Mouse (Mus musculus): ENCODE results near the gene Csf3.

Gene Csf3

GRCm38 (mm10) chr11:98725926-98726506, 25.0 kb downstream of the Csf3 start:
- CTCF ChIA-PET: no interaction called here

GRCm38 (mm10) chr11:98729119-98729588, 28.1 kb downstream of the Csf3 start, which contains the start of gene Med24:
Gene Med24 (minus strand): TSS chr11:98729435.
- CTCF ChIA-PET: interaction anchor here (1.2 kb wide), 1 partner anchor 15 kb away, joined by 4 read pairs; no protein-coding TSS in a partner anchor

DNA sequence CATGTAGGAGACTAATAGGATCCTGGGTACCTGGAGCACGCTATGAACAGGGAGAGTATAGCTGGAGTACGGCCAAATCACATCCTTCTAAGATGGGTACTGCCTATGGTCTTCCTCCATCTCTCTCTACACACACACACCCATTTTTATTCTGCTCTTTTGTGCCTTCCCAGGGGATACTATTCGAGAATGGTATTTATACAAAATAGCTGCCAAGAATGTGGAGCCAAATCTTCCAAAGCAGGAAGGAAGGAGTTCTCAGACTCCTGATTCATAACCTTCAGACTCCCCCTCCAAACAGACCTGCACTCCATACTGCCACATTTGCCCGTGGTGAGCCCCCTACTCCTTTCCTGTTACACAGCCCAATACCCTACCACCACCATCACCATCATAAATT, 29.7 kb downstream of the Csf3 start:
- CTCF ChIA-PET: interaction anchor here (0.6 to 1.1 kb wide), 3 partner anchors 11 to 328 kb away, joined by 4 read pairs; no protein-coding TSS in a partner anchor

DNA sequence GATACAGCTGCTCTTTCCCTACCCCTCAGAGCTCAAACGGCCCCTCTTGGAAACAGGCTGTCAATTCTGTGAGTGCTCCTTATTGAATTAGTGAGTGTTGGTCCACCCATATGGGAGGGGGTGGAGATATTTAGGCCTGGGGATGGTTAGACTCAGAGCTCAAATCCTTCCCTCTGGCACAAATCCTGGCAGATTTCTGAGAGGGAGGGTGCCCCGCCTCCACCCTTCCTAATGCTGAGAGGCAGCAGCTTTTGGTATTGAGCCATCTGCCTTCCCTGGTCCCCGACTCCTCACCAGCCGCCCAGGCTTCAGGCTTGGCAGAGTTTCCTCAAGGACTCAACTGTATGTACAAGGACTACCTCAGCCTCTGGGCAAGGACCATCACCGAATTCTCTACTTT, 30.1 kb downstream of the Csf3 start:
- CTCF ChIA-PET: interaction anchor here (0.6 to 1.1 kb wide), 3 partner anchors 11 to 329 kb away, joined by 4 read pairs; no protein-coding TSS in a partner anchor

GRCm38 (mm10) chr11:98734020-98734419, 33.0 kb downstream of the Csf3 start:
- CTCF ChIA-PET: no interaction called here

GRCm38 (mm10) chr11:98735111-98735510, 34.0 kb downstream of the Csf3 start:
- CTCF ChIA-PET: interaction anchor here (0.6 kb wide), 2 partner anchors 54 to 103 kb away, joined by 5 to 6 read pairs; no protein-coding TSS in a partner anchor

DNA sequence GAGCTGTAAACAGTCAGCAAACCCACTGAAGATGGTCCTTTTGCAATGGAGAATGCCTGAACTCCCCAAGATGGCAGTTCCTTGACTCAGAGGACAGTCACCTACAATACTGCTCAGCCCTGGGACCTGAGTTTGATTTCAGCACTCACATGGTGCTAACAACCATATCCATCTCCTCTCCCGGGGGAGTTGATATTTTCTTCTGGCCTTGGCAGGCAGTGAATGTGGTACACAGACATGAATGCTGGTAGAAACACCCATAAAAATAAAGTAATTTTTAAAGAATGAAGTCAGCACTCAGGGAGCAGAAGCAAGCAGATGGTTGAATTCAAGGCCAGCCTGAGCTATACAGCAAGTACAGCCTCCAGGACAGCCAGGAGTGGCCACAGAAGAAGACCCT, 35.1 kb downstream of the Csf3 start:
- CTCF ChIA-PET: interaction anchor here (0.5 to 0.6 kb wide), 2 partner anchors 36 to 46 kb away, joined by 3 read pairs; no protein-coding TSS in a partner anchor

- CTCF ChIA-PET: interaction anchor here (0.7 kb wide), 1 partner anchor 9 kb away, joined by 6 read pairs; no protein-coding TSS in a partner anchor
Observed at GRCm38 (mm10) chr11:98737220-98737619, 36.2 kb downstream of the Csf3 start.

- CTCF ChIA-PET: interaction anchor here (0.6 kb wide), 2 partner anchors 21 to 57 kb away, joined by 3 to 4 read pairs; partner anchors contain the start of gene Msl1
Observed at GRCm38 (mm10) chr11:98738428-98738911, 37.4 kb downstream of the Csf3 start.

DNA sequence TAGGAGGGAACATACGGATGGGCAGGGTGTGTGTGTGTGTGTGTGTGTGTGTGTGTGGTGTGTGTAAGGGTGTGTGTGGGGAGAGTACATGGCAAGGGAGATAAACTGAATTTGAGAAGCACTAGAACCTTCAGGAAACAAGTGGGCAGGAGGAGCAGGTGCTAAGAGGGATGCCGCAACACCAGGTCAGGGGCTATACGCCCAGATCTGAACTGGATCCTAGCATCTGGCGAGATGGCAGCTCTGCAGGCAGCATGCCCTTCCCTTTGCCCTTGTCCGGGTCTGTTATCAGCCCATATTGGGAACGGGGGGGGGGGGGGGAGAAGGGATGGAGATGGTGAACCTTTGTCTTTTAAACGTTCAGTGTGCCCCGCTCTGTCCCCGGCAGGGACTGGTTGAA, 37.9 kb downstream of the Csf3 start:
- CTCF ChIA-PET: interaction anchor here (0.6 to 0.7 kb wide), 2 partner anchors 9 to 22 kb away, joined by 3 to 4 read pairs; no protein-coding TSS in a partner anchor

- CTCF ChIA-PET: interaction anchor here (1.5 kb wide), 1 partner anchor 70 kb away, joined by 4 read pairs; no protein-coding TSS in a partner anchor
Observed at GRCm38 (mm10) chr11:98740026-98740392, 38.9 kb downstream of the Csf3 start.

- CTCF ChIA-PET: interaction anchor here (0.7 to 3.1 kb wide), 4 partner anchors 13 to 69 kb away, joined by 3 to 11 read pairs (median 4); no protein-coding TSS in a partner anchor
Observed at GRCm38 (mm10) chr11:98740393-98741050, 39.5 kb downstream of the Csf3 start, which contains the start of gene Thra. Gene Thra (plus strand): TSS chr11:98740638.

DNA sequence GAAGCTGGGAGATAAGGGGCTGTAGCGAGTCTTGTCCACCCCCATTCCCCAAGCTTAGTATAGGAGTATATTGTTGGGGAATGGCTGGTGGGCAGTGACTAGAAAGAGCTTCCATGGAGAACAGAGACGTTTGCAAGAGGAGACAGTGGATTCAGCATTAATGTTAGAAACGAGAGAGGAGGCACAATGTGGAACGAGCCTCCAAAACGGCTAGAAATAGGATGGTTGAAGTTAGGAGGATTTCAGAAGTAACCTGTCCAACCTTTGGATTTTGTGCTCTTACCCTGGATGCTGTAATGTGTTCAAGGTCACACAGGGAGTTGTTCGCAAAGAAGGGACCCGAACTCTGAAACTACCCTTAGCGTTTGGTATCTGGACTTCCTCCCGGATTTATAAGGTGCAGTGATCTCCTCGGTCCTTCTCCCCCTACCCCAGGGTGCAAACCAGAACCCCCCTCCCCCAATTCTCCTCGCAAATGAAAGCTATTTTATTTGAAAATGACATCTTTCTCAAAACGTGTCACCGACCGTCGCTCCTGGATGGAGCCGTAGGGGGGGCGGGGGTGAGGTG, 40.1 kb downstream of the Csf3 start:
- CTCF ChIA-PET: interaction anchor here (0.6 to 3.1 kb wide), 9 partner anchors 13 to 141 kb away, joined by 3 to 11 read pairs (median 4); no protein-coding TSS in a partner anchor

- CTCF ChIA-PET: interaction anchor here (0.6 to 3.1 kb wide), 11 partner anchors 11 to 141 kb away, joined by 3 to 11 read pairs (median 4); no protein-coding TSS in a partner anchor
Observed at GRCm38 (mm10) chr11:98741622-98742396, 40.7 kb downstream of the Csf3 start.

- CTCF ChIA-PET: interaction anchor here (0.8 to 3.1 kb wide), 6 partner anchors 12 to 120 kb away, joined by 3 to 11 read pairs (median 4); no protein-coding TSS in a partner anchor
Observed at GRCm38 (mm10) chr11:98742397-98743291, 41.6 kb downstream of the Csf3 start.

DNA sequence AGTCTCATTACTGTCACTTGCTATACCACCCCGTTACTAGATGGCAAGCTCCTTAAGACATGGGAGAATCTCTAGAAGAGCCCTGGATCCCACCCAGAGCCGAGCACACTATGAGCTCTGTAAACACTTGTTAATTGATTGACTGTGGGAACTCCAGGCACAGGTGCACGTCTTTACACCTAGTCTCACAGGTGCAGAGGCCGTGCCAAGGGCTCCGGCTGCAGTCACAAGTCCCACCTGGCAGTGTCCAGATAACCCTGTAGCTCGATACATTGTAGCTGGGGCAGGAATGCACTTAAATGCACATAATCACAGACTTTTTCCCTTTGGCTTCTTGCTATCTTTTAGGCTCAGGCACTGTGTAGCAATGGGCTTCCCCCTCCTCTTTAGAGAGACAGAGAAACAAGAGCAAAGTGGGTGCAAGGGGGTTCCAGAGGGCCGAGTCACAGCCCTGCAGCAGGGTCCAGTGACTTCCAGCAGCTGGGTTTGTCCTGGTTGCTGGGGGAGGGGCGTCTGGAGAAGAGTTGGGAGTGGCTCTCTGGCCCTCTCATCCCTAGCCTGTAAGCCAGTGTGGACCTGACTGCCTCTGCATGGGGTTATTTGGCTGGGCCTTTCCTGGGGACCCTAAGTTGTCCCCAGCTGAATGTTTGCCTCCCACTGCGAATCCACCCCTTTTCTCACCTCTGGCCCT, 42.7 kb downstream of the Csf3 start:
- CTCF ChIA-PET: interaction anchor here (0.8 to 1.0 kb wide), 3 partner anchors 14 to 86 kb away, joined by 3 to 4 read pairs (median 3); partner anchors contain the start of gene Med24

DNA sequence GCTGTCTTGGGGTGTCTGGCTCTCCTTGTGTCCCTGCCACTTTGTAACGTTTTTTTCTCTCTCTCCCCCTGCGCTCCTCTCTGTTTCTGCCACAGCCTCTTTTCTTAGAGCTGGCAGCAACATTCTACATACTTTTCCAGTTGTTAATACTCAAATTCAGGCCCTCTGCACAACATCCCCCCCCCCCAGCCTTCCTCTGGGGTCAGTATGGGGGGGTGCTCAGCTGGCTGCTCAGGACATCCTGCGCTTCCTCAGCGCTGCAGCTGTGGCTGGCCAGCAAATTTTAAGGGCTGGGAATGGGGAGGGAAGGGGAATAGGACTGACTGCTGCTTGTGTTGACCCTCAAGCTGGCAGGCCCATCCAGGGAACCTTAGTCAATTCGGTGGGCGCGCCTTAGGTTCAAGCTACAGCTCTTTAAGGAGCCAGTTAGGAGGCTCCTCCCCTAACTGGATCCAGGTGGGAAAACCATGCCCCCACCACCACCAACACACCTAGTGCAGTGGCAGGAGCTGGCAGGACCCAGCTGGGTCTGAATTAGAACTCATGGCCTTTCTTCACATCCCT, 43.5 kb downstream of the Csf3 start:
- CTCF ChIA-PET: interaction anchor here (1.0 kb wide), 1 partner anchor 15 kb away, joined by 4 read pairs; the partner anchor contains the start of gene Med24

Measured in spleen, embryonic (tissue).